Mouse (Mus musculus) brain, embryonic 14.5 days (tissue): ENCODE results near the gene Alyref.

Experiments
- CTCF ChIP-seq: fragments of 200-500 bp; IDR thresholded peaks from 2 replicates; pipeline ENCODE4 v1.5.1; 2012; ENCODE audit warnings: inconsistent platforms, mild to moderate bottlenecking, moderate library complexity, borderline replicate concordance; ENCODE audit not compliant: insufficient read depth, insufficient read length; ENCODE audit errors: extremely low read depth
- POLR2A ChIP-seq: fragments of 200-500 bp; IDR thresholded peaks from 2 replicates; pipeline ENCODE4 v1.6.1; 2012; ENCODE audit warnings: mild to moderate bottlenecking, inconsistent platforms, borderline replicate concordance; ENCODE audit not compliant: poor library complexity, insufficient read depth, insufficient read length, severe bottlenecking; ENCODE audit errors: extremely low read depth

GRCm38 (mm10) chr11:120628601-120629340 is 30.6 kb upstream of the Alyref start:
- TF ChIP-seq CTCF = no peak
- no peak for TF ChIP-seq POLR2A
